Mouse (Mus musculus): ENCODE measurements around the gene Cpz. TPM values are rescaled to one million over a fixed set of nuclear protein-coding genes. Genes with fewer than 3 reads are reported as not detected.

The Cpz gene
- polyA plus RNA-seq, 1 experiment from 2014 or later = 4.5 TPM

- Histone ChIP-seq H3K9ac (ENCODE audit: low read depth, low read length) (peak overlapping the region; percentile 7; the same call in 1 of the 2 replicates), H3K9me3 (replicated peaks; ENCODE audit: control insufficient read depth, low read length) (no peaks in the 10 kb centered on the region), H3K27ac (ENCODE audit: low read depth, low read length) (0 out of 2 replicates have a peak overlapping the region, but pooled peaks have one; percentile 25), H3K4me2 (no peak overlapping the region), H3K36me3 (ENCODE audit: control insufficient read depth, insufficient read depth, low read length) (peaks cover 9% of the 10 kb centered on the region; the same call in 1 of the 2 replicates), H3K4me1 (ENCODE audit: control insufficient read depth, insufficient read depth, low read length) (peaks cover 24% of the 10 kb centered on the region), H3K27me3 (ENCODE audit: control insufficient read depth, insufficient read depth, low read length) (no peaks in the 10 kb centered on the region), H3K4me3 (ENCODE audit: low read depth, low read length) (no peak overlapping the region)
- ATAC-seq (replicated peaks; ENCODE audit: insufficient number of reproducible peaks, low FRiP score, low TSS enrichment) = no peak
- 73% methylated on average over 13 of the region's 13 CpGs for WGBS (ENCODE audit: insufficient replicate concordance)
Measured at GRCm38 (mm10) chr5:35557946-35558621, 32.6 kb upstream of the Cpz start.

- H3K36me3 ChIP-seq (ENCODE audit: control insufficient read depth, insufficient read depth, low read length) = 0 out of 2 replicates have a peak, but pooled peaks cover 2% of the 10 kb centered on the region
- ATAC-seq (replicated peaks; ENCODE audit: insufficient number of reproducible peaks, low FRiP score, low TSS enrichment) = no peak
- peaks cover 24% of the 10 kb centered on the region for H3K4me1 ChIP-seq (ENCODE audit: control insufficient read depth, insufficient read depth, low read length)
- H3K27ac ChIP-seq (ENCODE audit: low read depth, low read length) = no peak overlapping the region
- no peak overlapping the region for H3K4me2 ChIP-seq
- no peaks in the 10 kb centered on the region for H3K27me3 ChIP-seq (ENCODE audit: control insufficient read depth, insufficient read depth, low read length)
- WGBS (ENCODE audit: insufficient replicate concordance) = 80% methylated on average over 7 of the region's 7 CpGs
- H3K9me3 ChIP-seq (replicated peaks; ENCODE audit: control insufficient read depth, low read length) = no peaks in the 10 kb centered on the region
- no peak overlapping the region for H3K4me3 ChIP-seq (ENCODE audit: low read depth, low read length)
- no peak overlapping the region for H3K9ac ChIP-seq (ENCODE audit: low read depth, low read length)
Measured at GRCm38 (mm10) chr5:35556393-35556792, 30.9 kb upstream of the Cpz start.

GRCm38 (mm10) chr5:35552838-35553539 is 27.5 kb upstream of the Cpz start:
- WGBS (ENCODE audit: insufficient replicate concordance) = 74% methylated on average over 4 of the region's 4 CpGs

GRCm38 (mm10) chr5:35551855-35552837 is 26.6 kb upstream of the Cpz start:
- no peak for ATAC-seq (replicated peaks; ENCODE audit: insufficient number of reproducible peaks, low FRiP score, low TSS enrichment)
- no peak overlapping the region for H3K9ac ChIP-seq (ENCODE audit: low read depth, low read length)
- H3K9me3 ChIP-seq (replicated peaks; ENCODE audit: control insufficient read depth, low read length) = no peaks in the 10 kb centered on the region
- no peaks in the 10 kb centered on the region for H3K36me3 ChIP-seq (ENCODE audit: control insufficient read depth, insufficient read depth, low read length)
- no peak overlapping the region for H3K4me3 ChIP-seq (ENCODE audit: low read depth, low read length)
- H3K4me2 ChIP-seq = no peak overlapping the region
- H3K4me1 ChIP-seq (ENCODE audit: control insufficient read depth, insufficient read depth, low read length) = no peaks in the 10 kb centered on the region
- 32% methylated on average over 7 of the region's 7 CpGs for WGBS (ENCODE audit: insufficient replicate concordance)
- no peaks in the 10 kb centered on the region for H3K27me3 ChIP-seq (ENCODE audit: control insufficient read depth, insufficient read depth, low read length)
- H3K27ac ChIP-seq (ENCODE audit: low read depth, low read length) = no peak overlapping the region

More at GRCm38 (mm10) chr5:35552838-35553539, 27.5 kb upstream of the Cpz start:
- no peak for ATAC-seq (replicated peaks; ENCODE audit: insufficient number of reproducible peaks, low FRiP score, low TSS enrichment)
- Histone ChIP-seq H3K27ac (ENCODE audit: low read depth, low read length) (no peak overlapping the region), H3K4me2 (no peak overlapping the region), H3K27me3 (ENCODE audit: control insufficient read depth, insufficient read depth, low read length) (no peaks in the 10 kb centered on the region), H3K4me3 (ENCODE audit: low read depth, low read length) (no peak overlapping the region), H3K36me3 (ENCODE audit: control insufficient read depth, insufficient read depth, low read length) (no peaks in the 10 kb centered on the region), H3K4me1 (ENCODE audit: control insufficient read depth, insufficient read depth, low read length) (peaks cover 3% of the 10 kb centered on the region), H3K9ac (ENCODE audit: low read depth, low read length) (no peak overlapping the region), H3K9me3 (replicated peaks; ENCODE audit: control insufficient read depth, low read length) (no peaks in the 10 kb centered on the region)

- Histone ChIP-seq H3K4me3 (ENCODE audit: low read depth, low read length) (no peak overlapping the region), H3K27me3 (ENCODE audit: control insufficient read depth, insufficient read depth, low read length) (no peaks in the 10 kb centered on the region), H3K27ac (ENCODE audit: low read depth, low read length) (no peak overlapping the region), H3K36me3 (ENCODE audit: control insufficient read depth, insufficient read depth, low read length) (no peaks in the 10 kb centered on the region), H3K4me2 (no peak overlapping the region), H3K4me1 (ENCODE audit: control insufficient read depth, insufficient read depth, low read length) (no peaks in the 10 kb centered on the region), H3K9ac (ENCODE audit: low read depth, low read length) (no peak overlapping the region), H3K9me3 (replicated peaks; ENCODE audit: control insufficient read depth, low read length) (no peaks in the 10 kb centered on the region)
- ATAC-seq (replicated peaks; ENCODE audit: insufficient number of reproducible peaks, low FRiP score, low TSS enrichment) = no peak
Measured at GRCm38 (mm10) chr5:35546127-35546526, 20.6 kb upstream of the Cpz start.

GRCm38 (mm10) chr5:35541059-35541790 is 15.7 kb upstream of the Cpz start:
- no peaks in the 10 kb centered on the region for H3K27me3 ChIP-seq (ENCODE audit: control insufficient read depth, insufficient read depth, low read length)

GRCm38 (mm10) chr5:35540555-35540954 is 15.1 kb upstream of the Cpz start:
- no peak overlapping the region for H3K4me2 ChIP-seq
- no peak overlapping the region for H3K9ac ChIP-seq (ENCODE audit: low read depth, low read length)

More at GRCm38 (mm10) chr5:35541059-35541790, 15.7 kb upstream of the Cpz start:
- no peak for ATAC-seq (replicated peaks; ENCODE audit: insufficient number of reproducible peaks, low FRiP score, low TSS enrichment)
- no peaks in the 10 kb centered on the region for H3K9me3 ChIP-seq (replicated peaks; ENCODE audit: control insufficient read depth, low read length)
- no peaks in the 10 kb centered on the region for H3K36me3 ChIP-seq (ENCODE audit: control insufficient read depth, insufficient read depth, low read length)
- H3K4me3 ChIP-seq (ENCODE audit: low read depth, low read length) = no peak overlapping the region
- H3K27ac ChIP-seq (ENCODE audit: low read depth, low read length) = no peak overlapping the region
- no peaks in the 10 kb centered on the region for H3K4me1 ChIP-seq (ENCODE audit: control insufficient read depth, insufficient read depth, low read length)
- no peak overlapping the region for H3K9ac ChIP-seq (ENCODE audit: low read depth, low read length)
- H3K4me2 ChIP-seq = no peak overlapping the region
- 62% methylated on average over 4 of the region's 4 CpGs for WGBS (ENCODE audit: insufficient replicate concordance)

GRCm38 (mm10) chr5:35539576-35539975 is 14.1 kb upstream of the Cpz start:
- no peak for ATAC-seq (replicated peaks; ENCODE audit: insufficient number of reproducible peaks, low FRiP score, low TSS enrichment)
- H3K4me2 ChIP-seq = no peak overlapping the region
- H3K27me3 ChIP-seq (ENCODE audit: control insufficient read depth, insufficient read depth, low read length) = peaks cover 6% of the 10 kb centered on the region; the same call in 1 of the 2 replicates
- H3K27ac ChIP-seq (ENCODE audit: low read depth, low read length) = no peak overlapping the region
- no peak overlapping the region for H3K9ac ChIP-seq (ENCODE audit: low read depth, low read length)
- no peaks in the 10 kb centered on the region for H3K36me3 ChIP-seq (ENCODE audit: control insufficient read depth, insufficient read depth, low read length)
- H3K9me3 ChIP-seq (replicated peaks; ENCODE audit: control insufficient read depth, low read length) = no peaks in the 10 kb centered on the region
- H3K4me1 ChIP-seq (ENCODE audit: control insufficient read depth, insufficient read depth, low read length) = no peaks in the 10 kb centered on the region
- H3K4me3 ChIP-seq (ENCODE audit: low read depth, low read length) = no peak overlapping the region
- 60% methylated on average over 4 of the region's 4 CpGs for WGBS (ENCODE audit: insufficient replicate concordance)

More at GRCm38 (mm10) chr5:35540555-35540954, 15.1 kb upstream of the Cpz start:
- Histone ChIP-seq H3K27me3 (ENCODE audit: control insufficient read depth, insufficient read depth, low read length) (peaks cover 5% of the 10 kb centered on the region; the same call in 1 of the 2 replicates), H3K9me3 (replicated peaks; ENCODE audit: control insufficient read depth, low read length) (no peaks in the 10 kb centered on the region), H3K36me3 (ENCODE audit: control insufficient read depth, insufficient read depth, low read length) (no peaks in the 10 kb centered on the region), H3K4me3 (ENCODE audit: low read depth, low read length) (no peak overlapping the region), H3K27ac (ENCODE audit: low read depth, low read length) (no peak overlapping the region), H3K4me1 (ENCODE audit: control insufficient read depth, insufficient read depth, low read length) (no peaks in the 10 kb centered on the region)
- ATAC-seq (replicated peaks; ENCODE audit: insufficient number of reproducible peaks, low FRiP score, low TSS enrichment) = no peak
- WGBS (ENCODE audit: insufficient replicate concordance) = 51% methylated on average over 5 of the region's 5 CpGs
